Mouse (Mus musculus): ENCODE results near the gene Mms22l.

DNA sequence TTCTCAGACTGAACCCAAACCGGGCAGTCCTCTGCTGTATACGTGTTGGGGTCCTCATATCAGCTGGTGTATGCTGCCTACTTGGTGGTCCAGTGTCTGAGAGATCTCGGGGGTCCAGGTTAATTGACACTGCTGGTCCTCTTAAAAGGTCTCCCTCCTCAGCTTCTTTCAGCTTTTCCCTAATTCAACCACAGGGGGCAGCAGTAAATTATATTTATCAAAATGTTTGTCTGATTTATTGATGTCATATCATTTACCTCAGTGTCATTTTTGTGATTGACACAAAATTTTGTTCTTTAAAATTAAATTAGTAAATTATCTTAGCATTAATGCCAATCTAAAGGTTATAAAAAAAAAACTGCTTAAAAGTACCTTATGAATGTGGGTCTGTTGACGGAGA, 40.7 kb downstream of the Mms22l start:
- TF ChIP-seq POLR2A (IDR thresholded peaks at IDR 0.05; ENCODE audit: low read depth, low read length) = no peak
- TF ChIP-seq CTCF (IDR thresholded peaks at IDR 0.05; ENCODE audit: extremely low read depth, insufficient read length, insufficient replicate concordance, low read depth, low read length) = no peak
